In genomic region chr4:133064791-133065190, GRCm38 (mm10) we compare ENCODE assay signal across 23 mouse cellular contexts. TPM values are rescaled to one million over a fixed set of nuclear protein-coding genes. Genes with fewer than 3 reads are reported as not detected.
DNase-seq lines count a peak whose midpoint lies in the region; TF ChIP-seq lines count a peak whose summit lies in the region.
"Had no signal": no experiment of that assay in that cellular context is flagged by ENCODE, and none has a peak within 500 bp of the region (broad histone marks: within the 10 kb centered on the region; RNA-seq: fewer than 3 reads in every experiment).

No protein-coding gene starts in this region.

- 0 out of 2 replicates have a peak, but pooled peaks cover 3% of the 10 kb centered on the region for H3K79me2 ChIP-seq in heart, adult 2 months (replicated peaks; ENCODE audit: control insufficient read depth, insufficient read depth, low read length)

- no peak for TF ChIP-seq CTCF in gastrocnemius, adult 2 months (IDR thresholded peaks at IDR 0.05)
- TF ChIP-seq CTCF in heart, adult 2 months (IDR thresholded peaks at IDR 0.05) = no peak
- no peak for TF ChIP-seq CTCF in E14TG2a.4 (conservative IDR thresholded peaks at IDR 0.05; ENCODE audit: low read length)

- DNase-seq in gastrocnemius, adult 2 months = peak; percentile 30
- no peak for DNase-seq in gastrocnemius, postnatal 4 days (ENCODE audit: low spot score in 2 of 2)
- DNase-seq in heart, adult 2 months = no peak
- no peak for DNase-seq in heart, adult 18-20 months
- DNase-seq in spleen, postnatal 4 days (ENCODE audit: low spot score in 2 of 2) = no peak
- DNase-seq: adrenal gland, adult 2 months; adrenal gland, postnatal 10 days; adrenal gland, postnatal 25 days; B cell, adult 2 months; cerebellum, adult 11 months; cerebellum, adult 18-20 months; cerebellum, adult 8-10 months; cerebellum, adult 9-11 months; cerebellum, postnatal 14 days; cerebellum, postnatal 36 days; embryo, embryonic 11 days had no signal

- H3K4me1 ChIP-seq in heart, adult 2 months (ENCODE audit: control insufficient read depth, insufficient read depth, low read length) = peaks cover 3% of the 10 kb centered on the region
- peaks cover 98% of the 10 kb centered on the region for H3K4me1 ChIP-seq in E14TG2a.4 (replicated peaks; ENCODE audit: low read depth, low read length)
- H3K4me1 ChIP-seq: forebrain, embryonic 12.5 days had no signal

- H3K27me3 ChIP-seq in heart, adult 2 months (ENCODE audit: control insufficient read depth, insufficient read depth, low read length) = no peaks in the 10 kb centered on the region
- no peaks in the 10 kb centered on the region for H3K27me3 ChIP-seq in E14TG2a.4 (ENCODE audit: insufficient read depth, low read length)
- H3K27me3 ChIP-seq: CH12.LX; embryonic facial prominence, embryonic 13.5 days; embryonic facial prominence, embryonic 15.5 days; forebrain, embryonic 12.5 days had no signal

- TF ChIP-seq POLR2A in heart, adult 2 months (IDR thresholded peaks at IDR 0.05; ENCODE audit: insufficient read depth, low read depth, low read length) = no peak

- intact Hi-C loops in gastrocnemius, adult 2 months (cut with DNase I) = no loop called here
- intact Hi-C loops in heart, adult 2 months (cut with DNase I) = no loop called here

- no peak overlapping the region for H3K4me3 ChIP-seq in gastrocnemius, adult 2 months
- no peak overlapping the region for H3K4me3 ChIP-seq in heart, adult 2 months
- H3K4me3 ChIP-seq in E14TG2a.4 (replicated peaks; ENCODE audit: low read length) = peak overlapping the region; percentile 69; the same call in 1 of the 2 replicates
- H3K4me3 ChIP-seq: embryonic facial prominence, embryonic 13.5 days; embryonic facial prominence, embryonic 15.5 days; erythroblast, embryonic 14.5 days; forebrain, embryonic 10.5 days; forebrain, embryonic 12.5 days had no signal

- H3K36me3 ChIP-seq in heart, adult 2 months (ENCODE audit: control insufficient read depth, insufficient read depth, low read length) = peaks cover 4% of the 10 kb centered on the region; the same call in 1 of the 2 replicates
- H3K36me3 ChIP-seq in E14TG2a.4 (ENCODE audit: insufficient read depth, low read length) = peaks cover 100% of the 10 kb centered on the region

- H3K27ac ChIP-seq in gastrocnemius, adult 2 months = peak overlapping the region; percentile 94
- H3K27ac ChIP-seq in heart, adult 2 months = peak overlapping the region; percentile 78; the same call in 1 of the 2 replicates
- H3K27ac ChIP-seq: embryonic facial prominence, embryonic 13.5 days; embryonic facial prominence, embryonic 15.5 days; forebrain, embryonic 12.5 days had no signal

- 93% methylated on average over 19 of the region's 19 CpGs for WGBS in heart, adult 2 months

- TF ChIP-seq EP300 in heart, adult 2 months (IDR thresholded peaks at IDR 0.05; ENCODE audit: insufficient read depth, low read depth, low read length) = no peak

- H3K9me3 ChIP-seq in E14TG2a.4 (ENCODE audit: low read length) = no peaks in the 10 kb centered on the region
- H3K9me3 ChIP-seq: embryonic facial prominence, embryonic 13.5 days; embryonic facial prominence, embryonic 15.5 days; forebrain, embryonic 10.5 days; forebrain, embryonic 12.5 days had no signal

- no peak overlapping the region for H3K9ac ChIP-seq in heart, adult 2 months (ENCODE audit: low read depth, low read length)
- H3K9ac ChIP-seq: embryonic facial prominence, embryonic 13.5 days; embryonic facial prominence, embryonic 15.5 days; forebrain, embryonic 12.5 days had no signal

RNA-seq across cellular contexts. Expression of gene Ahdc1, which starts 53.7 kb away (rescaled TPM):
- total RNA-seq in gastrocnemius, adult 2 months (2021) = 10 to 100 TPM; 30.2 to 55.1 TPM
- total RNA-seq in gastrocnemius, postnatal 4 days (2021) = 100 to 1,000 TPM; 107 to 112 TPM
- 10 to 100 TPM; 42.6 to 50.9 TPM for total RNA-seq in heart, adult 2 months (2021)
- 19.5 and 21.8 TPM in 2 replicates for polyA plus RNA-seq in heart, adult 2 months (2012; rRNA removed)
- 10 to 100 TPM; 36.3 to 38.5 TPM for total RNA-seq in heart, adult 18-20 months (2021)
